Mouse (Mus musculus) embryonic facial prominence, embryonic 14.5 days (tissue): ENCODE data around the gene Zfp365. TPM values are rescaled to one million over a fixed set of nuclear protein-coding genes. Genes with fewer than 3 reads are reported as not detected.

Source experiments
- ATAC-seq: fragments of 200-750 bp; cut with Nextera tagmentation; 2 replicates; pipeline ENCODE4 v1.8.0; 2017; ENCODE audit warnings: low read depth, moderate number of reproducible peaks, moderate TSS enrichment
- DNase-seq: peaks from one replicate; pipeline ENCODE4 v3.0.0-alpha.2; 2015; ENCODE audit warnings: low spot score
- H3K27ac ChIP-seq: fragments of 300-500 bp; sonication (generic); replicated peaks from 2 replicates; pipeline ENCODE4 v1.5.1; 2014; ENCODE audit warnings: low read depth, mild to moderate bottlenecking, low read length, moderate library complexity
- H3K27me3 ChIP-seq: fragments of 300-500 bp; sonication (generic); replicated peaks from 2 replicates; pipeline ENCODE4 v1.6.1; 2014; ENCODE audit warnings: low read length; ENCODE audit not compliant: control insufficient read depth, insufficient read depth
- H3K36me3 ChIP-seq: fragments of 300-500 bp; sonication (generic); 2 replicates; pipeline ENCODE4 v1.6.1; 2014; ENCODE audit warnings: low read length, mixed read lengths; ENCODE audit not compliant: control insufficient read depth, insufficient read depth
- H3K4me1 ChIP-seq: fragments of 300-500 bp; sonication (generic); 2 replicates; pipeline ENCODE4 v1.6.1; 2014; ENCODE audit warnings: antibody characterized with exemption, low read length; ENCODE audit not compliant: control insufficient read depth, insufficient read depth
- H3K4me2 ChIP-seq: fragments of 300-500 bp; sonication (generic); 2 replicates; pipeline ENCODE4 v1.6.1; 2014; ENCODE audit warnings: low read depth, mild to moderate bottlenecking, low read length, moderate library complexity, mixed read lengths
- H3K4me3 ChIP-seq: fragments of 300-500 bp; sonication (generic); 2 replicates; pipeline ENCODE4 v1.5.1; 2014; ENCODE audit warnings: low read depth, mild to moderate bottlenecking, low read length
- H3K9ac ChIP-seq: fragments of 300-500 bp; sonication (generic); 2 replicates; pipeline ENCODE4 v1.6.1; 2014; ENCODE audit warnings: low read depth, mild to moderate bottlenecking, low read length, moderate library complexity, mixed read lengths
- H3K9me3 ChIP-seq: fragments of 300-500 bp; sonication (generic); 2 replicates; pipeline ENCODE4 v1.6.1; 2016; ENCODE audit warnings: low read length; ENCODE audit not compliant: control insufficient read depth
- WGBS: fragments of 180-500 bp; shearing (Covaris S2); extraction: QIAGEN DNeasy Blood & Tissue Kit; methylation state at CpG from one replicate; pipeline ENCODE4 v1.1.7; 2014; 5-methylcytosine and 5-hydroxymethylcytosine counted together
- polyA plus RNA-seq: library from polyadenylated mRNA; unstranded; fragments of >200 nt; fragmentation: Nextera tagmentation; extraction: Ambion mirVana; gene quantifications from 2 replicates; pipeline ENCODE4 v1.2.1, GENCODE M21; 2014

The Zfp365 gene
- polyA plus RNA-seq, 1 experiment from 2014 or later, result 1.8 TPM

DNA sequence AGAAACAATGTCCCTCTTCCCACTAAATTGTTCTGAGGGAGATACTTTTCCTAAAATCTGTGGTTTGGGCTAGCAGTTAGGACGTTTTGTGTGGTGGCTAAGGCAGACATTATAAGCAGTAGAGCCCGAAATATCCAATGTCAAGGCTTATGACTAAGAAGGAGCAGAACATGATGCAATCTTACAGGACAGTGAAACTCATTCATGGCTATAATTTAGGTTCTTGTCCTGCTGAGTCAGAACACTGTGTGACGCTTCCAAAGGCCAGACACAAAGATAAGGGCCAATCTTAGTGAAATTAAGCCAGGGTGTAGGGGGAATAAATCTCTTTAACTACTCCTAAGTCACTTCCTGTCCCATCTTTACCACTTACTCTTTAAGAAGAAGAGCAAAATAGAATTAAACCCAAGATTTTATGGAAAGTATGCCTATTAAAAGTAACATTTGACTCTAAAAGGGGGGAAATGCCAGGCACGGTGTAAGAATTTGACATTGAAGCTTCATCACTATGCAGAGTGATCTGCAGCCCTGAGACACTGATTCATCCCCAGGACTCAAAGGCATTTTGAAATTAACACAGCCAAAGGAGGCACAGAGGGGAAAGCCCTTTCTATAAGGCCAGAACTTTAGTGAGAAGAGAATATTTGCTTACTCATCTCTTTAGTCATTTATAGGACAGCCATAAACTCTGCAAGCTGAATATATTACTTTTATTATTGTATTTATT lies 13.3 kb downstream of the Zfp365 start:
- DNase-seq, result no peak
- whole genome bisulfite sequencing, result 77% methylated on average over 4 of the region's 4 CpGs
- no peaks in the 10 kb centered on the region for H3K4me1 ChIP-seq
- no peaks in the 10 kb centered on the region for H3K9me3 ChIP-seq
- no peak overlapping the region for H3K9ac ChIP-seq
- no peak for ATAC-seq
- no peaks in the 10 kb centered on the region for H3K27me3 ChIP-seq
- H3K4me2 ChIP-seq, result no peak overlapping the region
- no peaks in the 10 kb centered on the region for H3K36me3 ChIP-seq
- no peak overlapping the region for H3K4me3 ChIP-seq
- H3K27ac ChIP-seq, result no peak overlapping the region

DNA sequence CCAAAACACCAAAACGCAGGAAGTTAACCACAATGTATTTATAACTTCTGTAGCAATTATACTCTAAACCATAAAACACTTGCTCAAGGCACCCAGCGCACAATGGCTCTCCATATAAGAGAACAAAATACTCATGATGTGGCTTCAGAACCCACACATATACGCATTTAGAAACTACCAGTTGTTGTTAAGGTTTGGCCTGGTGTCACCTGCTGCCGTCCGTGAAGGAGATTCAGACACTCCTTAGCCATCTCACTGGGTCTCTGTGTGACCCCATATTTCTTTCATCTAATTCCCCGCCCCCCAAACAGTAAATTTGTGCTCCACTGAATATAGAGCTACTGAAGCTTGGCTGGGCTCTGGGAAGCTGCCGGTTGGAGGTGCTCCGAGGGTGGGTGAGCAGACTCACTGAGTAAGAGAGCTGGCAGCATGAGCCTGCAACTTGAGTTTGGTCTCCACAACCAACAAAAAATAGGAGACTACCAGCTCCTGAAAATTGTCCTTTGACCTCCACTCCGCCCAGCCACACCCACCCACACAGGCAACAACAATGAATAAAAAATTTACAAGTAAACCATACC lies 14.0 kb downstream of the Zfp365 start:
- H3K4me1 ChIP-seq, result no peaks in the 10 kb centered on the region
- no peak overlapping the region for H3K9ac ChIP-seq
- no peaks in the 10 kb centered on the region for H3K36me3 ChIP-seq
- H3K27ac ChIP-seq, result no peak overlapping the region
- WGBS, result 90% methylated on average over 9 of the region's 9 CpGs
- ATAC-seq, result no peak
- H3K27me3 ChIP-seq, result no peaks in the 10 kb centered on the region
- no peak overlapping the region for H3K4me2 ChIP-seq
- H3K9me3 ChIP-seq, result no peaks in the 10 kb centered on the region
- no peak overlapping the region for H3K4me3 ChIP-seq
- DNase-seq, result no peak

DNA sequence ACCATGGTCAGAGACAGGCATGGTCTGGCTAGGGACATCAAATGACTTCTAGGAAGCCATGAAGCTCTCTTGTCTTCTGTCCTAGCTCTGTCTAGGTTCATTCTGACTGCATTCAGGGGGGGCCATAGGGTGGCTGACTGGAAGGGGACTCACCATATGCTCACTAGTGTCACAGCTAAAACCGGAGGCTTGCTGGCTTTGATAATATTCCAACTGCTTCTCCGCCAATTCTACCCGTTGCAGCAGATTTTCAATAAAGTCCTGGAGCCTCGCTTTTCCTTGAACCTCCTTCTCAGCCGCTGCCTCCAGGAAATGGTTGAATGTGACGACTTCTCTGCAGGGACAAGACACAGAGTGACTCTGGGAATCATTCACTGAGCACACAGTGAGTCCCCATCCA lies 15.2 kb downstream of the Zfp365 start:
- H3K4me1 ChIP-seq, result no peaks in the 10 kb centered on the region
- WGBS, result 84% methylated on average over 6 of the region's 6 CpGs
- H3K4me2 ChIP-seq, result no peak overlapping the region
- H3K27me3 ChIP-seq, result no peaks in the 10 kb centered on the region
- no peak overlapping the region for H3K9ac ChIP-seq
- no peak overlapping the region for H3K27ac ChIP-seq
- H3K36me3 ChIP-seq, result no peaks in the 10 kb centered on the region
- no peak for ATAC-seq
- H3K9me3 ChIP-seq, result no peaks in the 10 kb centered on the region
- DNase-seq, result no peak
- no peak overlapping the region for H3K4me3 ChIP-seq

DNA sequence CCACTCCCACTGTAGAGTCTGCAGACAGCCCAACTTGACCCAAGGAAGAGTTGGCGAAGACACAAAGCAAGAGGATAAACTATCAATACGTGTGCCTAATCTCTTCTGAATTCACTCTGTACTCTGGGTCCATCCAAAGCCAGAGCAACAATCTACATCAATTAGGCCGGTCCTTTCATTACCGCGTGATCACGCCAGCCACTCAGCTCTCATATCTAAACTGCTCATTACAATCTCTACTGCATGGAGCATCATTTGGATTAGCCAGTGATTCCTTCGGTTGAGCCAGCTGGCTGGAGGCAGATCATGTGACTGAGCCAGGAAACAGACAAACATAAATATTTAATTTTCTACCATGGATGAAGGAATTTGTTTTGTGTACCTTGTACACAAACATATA lies 17.8 kb downstream of the Zfp365 start:
- Histone ChIP-seq H3K4me1 (peaks cover 3% of the 10 kb centered on the region; the same call in 1 of the 2 replicates), H3K4me3 (no peak overlapping the region), H3K36me3 (no peaks in the 10 kb centered on the region), H3K9me3 (no peaks in the 10 kb centered on the region), H3K27me3 (no peaks in the 10 kb centered on the region), H3K9ac (no peak overlapping the region), H3K4me2 (no peak overlapping the region), H3K27ac (no peak overlapping the region)
- WGBS, result 92% methylated on average over 7 of the region's 7 CpGs
- no peak for DNase-seq
- ATAC-seq, result no peak

DNA sequence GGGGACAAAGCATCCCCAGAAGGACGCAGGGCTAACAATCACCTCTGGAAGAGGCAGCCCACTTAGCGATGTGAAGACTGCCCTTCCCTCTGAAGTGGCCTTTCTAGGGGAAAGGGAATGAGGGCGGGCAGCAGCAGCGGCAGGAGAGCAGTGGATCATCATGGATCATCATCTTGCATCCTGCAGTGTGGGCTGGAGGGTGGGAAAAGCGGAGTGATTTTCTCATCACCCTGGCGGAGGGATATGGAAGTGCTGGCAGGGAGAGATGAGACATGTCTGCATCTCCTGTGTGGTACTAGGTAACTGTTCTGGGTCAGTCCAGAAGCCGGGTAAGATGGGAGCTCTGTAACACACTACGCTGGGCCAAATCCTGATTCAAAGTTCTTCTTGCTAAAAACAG lies 18.4 kb downstream of the Zfp365 start:
- no peak overlapping the region for H3K9ac ChIP-seq
- DNase-seq (no peak), ATAC-seq (no peak)
- H3K4me2 ChIP-seq, result no peak overlapping the region
- no peaks in the 10 kb centered on the region for H3K36me3 ChIP-seq
- H3K9me3 ChIP-seq, result no peaks in the 10 kb centered on the region
- 75% methylated on average over 8 of the region's 8 CpGs for WGBS
- H3K4me1 ChIP-seq, result peaks cover 3% of the 10 kb centered on the region; the same call in 1 of the 2 replicates
- no peaks in the 10 kb centered on the region for H3K27me3 ChIP-seq
- no peak overlapping the region for H3K4me3 ChIP-seq
- no peak overlapping the region for H3K27ac ChIP-seq

GRCm38 (mm10) chr10:67893226-67893625 lies 19.2 kb downstream of the Zfp365 start:
- Histone ChIP-seq H3K36me3 (0 out of 2 replicates have a peak, but pooled peaks cover 2% of the 10 kb centered on the region), H3K4me3 (no peak overlapping the region), H3K9me3 (no peaks in the 10 kb centered on the region), H3K4me2 (no peak overlapping the region), H3K27ac (no peak overlapping the region), H3K27me3 (no peaks in the 10 kb centered on the region), H3K9ac (no peak overlapping the region), H3K4me1 (peaks cover 3% of the 10 kb centered on the region; the same call in 1 of the 2 replicates)
- ATAC-seq (no peak), DNase-seq (no peak)
- 86% methylated on average over 10 of the region's 10 CpGs for WGBS

- 74% methylated on average over 6 of the region's 6 CpGs for whole genome bisulfite sequencing
- ATAC-seq, result no peak
These were observed 21.3 kb downstream of the Zfp365 start for GRCm38 (mm10) chr10:67891126-67891525.

DNA sequence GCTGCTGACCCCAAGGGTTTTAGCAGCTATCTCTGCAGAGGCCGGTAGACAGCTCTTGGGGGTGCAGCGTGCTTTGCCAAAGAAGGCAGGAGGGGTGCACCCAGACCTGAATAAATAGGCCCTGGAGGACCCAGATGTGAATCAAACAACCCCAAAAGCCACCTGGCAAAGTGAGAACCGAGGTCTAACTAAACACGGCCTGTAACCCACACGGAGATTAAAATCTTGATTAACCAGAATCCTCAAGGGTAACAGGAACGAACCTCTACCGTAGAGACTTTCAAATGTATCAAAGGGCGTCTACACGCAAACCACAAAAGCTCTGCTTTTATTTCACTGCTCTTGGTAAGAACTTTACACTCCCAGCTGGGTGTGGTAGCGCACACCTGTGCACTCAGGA lies 24.5 kb downstream of the Zfp365 start:
- no peak overlapping the region for H3K4me3 ChIP-seq
- no peaks in the 10 kb centered on the region for H3K27me3 ChIP-seq
- WGBS, result 89% methylated on average over 10 of the region's 10 CpGs
- no peak overlapping the region for H3K9ac ChIP-seq
- 0 out of 2 replicates have a peak, but pooled peaks cover 3% of the 10 kb centered on the region for H3K36me3 ChIP-seq
- H3K4me1 ChIP-seq, result peaks cover 3% of the 10 kb centered on the region; the same call in 1 of the 2 replicates
- no peak overlapping the region for H3K27ac ChIP-seq
- ATAC-seq (no peak), DNase-seq (no peak)
- no peaks in the 10 kb centered on the region for H3K9me3 ChIP-seq
- H3K4me2 ChIP-seq, result no peak overlapping the region

More at GRCm38 (mm10) chr10:67891126-67891525, 21.3 kb downstream of the Zfp365 start:
- Histone ChIP-seq H3K4me1 (peaks cover 3% of the 10 kb centered on the region; the same call in 1 of the 2 replicates), H3K9me3 (no peaks in the 10 kb centered on the region), H3K27me3 (no peaks in the 10 kb centered on the region), H3K4me3 (no peak overlapping the region), H3K27ac (no peak overlapping the region), H3K4me2 (no peak overlapping the region), H3K9ac (no peak overlapping the region), H3K36me3 (0 out of 2 replicates have a peak, but pooled peaks cover 3% of the 10 kb centered on the region)
- no peak for DNase-seq
